Mouse (Mus musculus) heart, embryonic 11.5 days (tissue): Measurements from ENCODE around the gene Grik1. TPM values are rescaled to one million over a fixed set of nuclear protein-coding genes. Genes with fewer than 3 reads are reported as not detected.

Source experiments
- ATAC-seq: fragments of 200-750 bp; cut with Nextera tagmentation; replicated peaks from 2 replicates; pipeline ENCODE4 v1.8.0; 2017; ENCODE audit warnings: moderate library complexity; ENCODE audit not compliant: insufficient number of reproducible peaks, low FRiP score, low TSS enrichment
- H3K27ac ChIP-seq: fragments of 300-500 bp; sonication (generic); 2 replicates; pipeline ENCODE4 v1.5.1; 2014; ENCODE audit warnings: mild to moderate bottlenecking, low read depth, low read length
- H3K27me3 ChIP-seq: fragments of 300-500 bp; sonication (generic); 2 replicates; pipeline ENCODE4 v1.6.1; 2014; ENCODE audit warnings: mild to moderate bottlenecking, low read length, mixed read lengths; ENCODE audit not compliant: control insufficient read depth, insufficient read depth
- H3K36me3 ChIP-seq: fragments of 300-500 bp; sonication (generic); 2 replicates; pipeline ENCODE4 v1.6.1; 2014; ENCODE audit warnings: mild to moderate bottlenecking, low read length, moderate library complexity, mixed read lengths; ENCODE audit not compliant: control insufficient read depth, insufficient read depth
- H3K4me1 ChIP-seq: fragments of 300-500 bp; sonication (generic); 2 replicates; pipeline ENCODE4 v1.6.1; 2014; ENCODE audit warnings: low read length; ENCODE audit not compliant: control insufficient read depth, insufficient read depth
- H3K4me2 ChIP-seq: fragments of 300-500 bp; sonication (generic); 2 replicates; pipeline ENCODE4 v1.6.1; 2014; ENCODE audit warnings: mild to moderate bottlenecking, moderate library complexity
- H3K4me3 ChIP-seq: fragments of 300-500 bp; sonication (generic); 2 replicates; pipeline ENCODE4 v1.5.1; 2014; ENCODE audit warnings: low read depth, low read length
- H3K9ac ChIP-seq: fragments of 300-500 bp; sonication (generic); 2 replicates; pipeline ENCODE4 v1.6.1; 2014; ENCODE audit warnings: mild to moderate bottlenecking, low read depth, low read length, moderate library complexity
- H3K9me3 ChIP-seq: fragments of 300-500 bp; sonication (generic); replicated peaks from 2 replicates; pipeline ENCODE4 v1.6.1; 2016; ENCODE audit warnings: low read length; ENCODE audit not compliant: control insufficient read depth
- WGBS: fragments of 180-500 bp; shearing (Covaris S2); extraction: QIAGEN DNeasy Blood & Tissue Kit; methylation state at CpG from one replicate; pipeline ENCODE4 v1.1.7; 2014; ENCODE audit not compliant: insufficient replicate concordance; 5-methylcytosine and 5-hydroxymethylcytosine counted together
- polyA plus RNA-seq: library from polyadenylated mRNA; unstranded; fragments of >200 nt; fragmentation: Nextera tagmentation; extraction: Ambion mirVana; gene quantifications from 2 replicates; pipeline ENCODE4 v1.2.1, GENCODE M21; 2014

Grik1 gene
- polyA plus RNA-seq, 1 experiment from 2014 or later: 0.82 TPM

- H3K9ac ChIP-seq: no peak overlapping the region
- no peak overlapping the region for H3K4me3 ChIP-seq
- H3K27me3 ChIP-seq: no peaks in the 10 kb centered on the region
- H3K27ac ChIP-seq: no peak overlapping the region
- H3K4me2 ChIP-seq: no peak overlapping the region
- ATAC-seq: no peak
- WGBS: 83% methylated on average over 13 of the region's 13 CpGs
- H3K36me3 ChIP-seq: no peaks in the 10 kb centered on the region
- H3K4me1 ChIP-seq: no peaks in the 10 kb centered on the region
- H3K9me3 ChIP-seq: no peaks in the 10 kb centered on the region
Observed at GRCm38 (mm10) chr16:87942103-87942865, 347.8 kb downstream of the Grik1 start.

- no peak for ATAC-seq
- H3K4me3 ChIP-seq: no peak overlapping the region
- H3K27ac ChIP-seq: no peak overlapping the region
- no peaks in the 10 kb centered on the region for H3K36me3 ChIP-seq
- H3K4me2 ChIP-seq: no peak overlapping the region
- no peaks in the 10 kb centered on the region for H3K9me3 ChIP-seq
- no peaks in the 10 kb centered on the region for H3K4me1 ChIP-seq
- 80% methylated on average over 1 of the region's 1 CpGs for WGBS
- H3K9ac ChIP-seq: no peak overlapping the region
- H3K27me3 ChIP-seq: no peaks in the 10 kb centered on the region
Observed at GRCm38 (mm10) chr16:87934685-87935084, 355.4 kb downstream of the Grik1 start.

- Histone ChIP-seq H3K27me3 (no peaks in the 10 kb centered on the region), H3K36me3 (no peaks in the 10 kb centered on the region), H3K27ac (no peak overlapping the region), H3K9me3 (no peaks in the 10 kb centered on the region), H3K4me3 (no peak overlapping the region), H3K4me2 (no peak overlapping the region), H3K9ac (no peak overlapping the region), H3K4me1 (no peaks in the 10 kb centered on the region)
- WGBS: 66% methylated on average over 2 of the region's 2 CpGs
- ATAC-seq: no peak
Observed at GRCm38 (mm10) chr16:87931358-87931757, 358.7 kb downstream of the Grik1 start.

- H3K27me3 ChIP-seq: no peaks in the 10 kb centered on the region
- no peak overlapping the region for H3K27ac ChIP-seq
- no peak overlapping the region for H3K4me2 ChIP-seq
- ATAC-seq: no peak
- H3K4me3 ChIP-seq: no peak overlapping the region
- no peaks in the 10 kb centered on the region for H3K9me3 ChIP-seq
- H3K36me3 ChIP-seq: no peaks in the 10 kb centered on the region
- WGBS: 77% methylated on average over 3 of the region's 3 CpGs
- H3K9ac ChIP-seq: no peak overlapping the region
- no peaks in the 10 kb centered on the region for H3K4me1 ChIP-seq
Observed at GRCm38 (mm10) chr16:87930519-87930918, 359.5 kb downstream of the Grik1 start.

- 42% methylated on average over 1 of the region's 1 CpGs for WGBS
Observed at GRCm38 (mm10) chr16:87928671-87929070, 361.4 kb downstream of the Grik1 start.

GRCm38 (mm10) chr16:87917897-87918296 lies 372.2 kb downstream of the Grik1 start:
- WGBS: 75% methylated on average over 4 of the region's 4 CpGs
- Histone ChIP-seq H3K9me3 (no peaks in the 10 kb centered on the region), H3K27me3 (no peaks in the 10 kb centered on the region), H3K4me2 (no peak overlapping the region), H3K9ac (no peak overlapping the region), H3K4me1 (no peaks in the 10 kb centered on the region), H3K27ac (no peak overlapping the region), H3K36me3 (no peaks in the 10 kb centered on the region), H3K4me3 (no peak overlapping the region)
- no peak for ATAC-seq

More at GRCm38 (mm10) chr16:87928671-87929070, 361.4 kb downstream of the Grik1 start:
- no peak overlapping the region for H3K27ac ChIP-seq
- H3K9me3 ChIP-seq: no peaks in the 10 kb centered on the region
- no peaks in the 10 kb centered on the region for H3K27me3 ChIP-seq
- ATAC-seq: no peak
- H3K4me3 ChIP-seq: no peak overlapping the region
- H3K9ac ChIP-seq: no peak overlapping the region
- no peak overlapping the region for H3K4me2 ChIP-seq
- H3K4me1 ChIP-seq: no peaks in the 10 kb centered on the region
- no peaks in the 10 kb centered on the region for H3K36me3 ChIP-seq

- Histone ChIP-seq H3K27ac (no peak overlapping the region), H3K9ac (no peak overlapping the region), H3K9me3 (no peaks in the 10 kb centered on the region), H3K36me3 (no peaks in the 10 kb centered on the region), H3K4me2 (no peak overlapping the region), H3K4me1 (no peaks in the 10 kb centered on the region), H3K27me3 (no peaks in the 10 kb centered on the region), H3K4me3 (no peak overlapping the region)
- ATAC-seq: no peak
- WGBS: 27% methylated on average over 1 of the region's 1 CpGs
Observed at GRCm38 (mm10) chr16:87917157-87917546, 372.9 kb downstream of the Grik1 start.

GRCm38 (mm10) chr16:87916209-87917156 lies 373.6 kb downstream of the Grik1 start:
- Histone ChIP-seq H3K9ac (no peak overlapping the region), H3K4me1 (no peaks in the 10 kb centered on the region), H3K4me2 (no peak overlapping the region), H3K36me3 (no peaks in the 10 kb centered on the region), H3K27me3 (no peaks in the 10 kb centered on the region), H3K27ac (no peak overlapping the region), H3K4me3 (no peak overlapping the region), H3K9me3 (no peaks in the 10 kb centered on the region)
- ATAC-seq: no peak
- WGBS: 61% methylated on average over 6 of the region's 6 CpGs
